Mouse (Mus musculus) stomach, postnatal 0 days (tissue): Measurements from ENCODE around the gene Cbarp. TPM values are rescaled to one million over a fixed set of nuclear protein-coding genes. Genes with fewer than 3 reads are reported as not detected.

Source experiments
- ATAC-seq: fragments of 200-750 bp; cut with Nextera tagmentation; 2 replicates; pipeline ENCODE4 v1.8.0; 2017; ENCODE audit not compliant: low FRiP score, low TSS enrichment
- DNase-seq: peaks from one replicate; pipeline ENCODE4 v3.0.0-alpha.2; 2016; ENCODE audit warnings: low spot score
- H3K27ac ChIP-seq: fragments of 300-500 bp; sonication (generic); replicated peaks from 2 replicates; pipeline ENCODE4 v1.5.1; 2014; ENCODE audit warnings: mild to moderate bottlenecking, control low read depth
- H3K27me3 ChIP-seq: fragments of 300-500 bp; sonication (generic); 2 replicates; pipeline ENCODE4 v1.6.1; 2014; ENCODE audit warnings: low read length; ENCODE audit not compliant: control insufficient read depth, insufficient read depth
- H3K36me3 ChIP-seq: fragments of 300-500 bp; sonication (generic); 2 replicates; pipeline ENCODE4 v1.6.1; 2014; ENCODE audit warnings: low read length, mixed read lengths; ENCODE audit not compliant: control insufficient read depth, insufficient read depth
- H3K4me1 ChIP-seq: fragments of 300-500 bp; sonication (generic); replicated peaks from 2 replicates; pipeline ENCODE4 v1.6.1; 2014; ENCODE audit warnings: antibody characterized with exemption; ENCODE audit not compliant: control insufficient read depth, insufficient read depth
- H3K4me2 ChIP-seq: fragments of 300-500 bp; sonication (generic); replicated peaks from 2 replicates; pipeline ENCODE4 v1.6.1; 2014; ENCODE audit warnings: low read depth, mild to moderate bottlenecking, control low read depth, moderate library complexity
- H3K4me3 ChIP-seq: fragments of 300-500 bp; sonication (generic); 2 replicates; pipeline ENCODE4 v1.5.1; 2014; ENCODE audit warnings: low read depth, low read length, control low read depth
- H3K9ac ChIP-seq: fragments of 300-500 bp; sonication (generic); 2 replicates; pipeline ENCODE4 v1.6.1; 2014; ENCODE audit warnings: mild to moderate bottlenecking, low read length, control low read depth, mixed read lengths
- H3K9me3 ChIP-seq: fragments of 300-500 bp; sonication (generic); 2 replicates; pipeline ENCODE4 v1.6.1; 2016; ENCODE audit warnings: low read length; ENCODE audit not compliant: control insufficient read depth
- CTCF ChIP-seq: IDR thresholded peaks from 2 replicates; pipeline ENCODE4 v1.5.1; 2016; ENCODE audit warnings: antibody characterized with exemption, low read depth, mild to moderate bottlenecking, moderate library complexity
- EP300 ChIP-seq: optimal IDR thresholded peaks from 2 replicates; pipeline ENCODE3; 2016; ENCODE audit warnings: antibody characterized with exemption
- WGBS: fragments of 180-500 bp; shearing (Covaris S2); extraction: QIAGEN DNeasy Blood & Tissue Kit; methylation state at CpG from one replicate; pipeline ENCODE4 v1.1.7; 2014; 5-methylcytosine and 5-hydroxymethylcytosine counted together
- polyA plus RNA-seq: library from polyadenylated mRNA; unstranded; fragments of >200 nt; fragmentation: Nextera tagmentation; extraction: Ambion mirVana; gene quantifications from 2 replicates; pipeline ENCODE4 v1.2.1, GENCODE M21; 2015

The Cbarp gene
- polyA plus RNA-seq, 1 experiment from 2014 or later, result 4.2 TPM

DNA sequence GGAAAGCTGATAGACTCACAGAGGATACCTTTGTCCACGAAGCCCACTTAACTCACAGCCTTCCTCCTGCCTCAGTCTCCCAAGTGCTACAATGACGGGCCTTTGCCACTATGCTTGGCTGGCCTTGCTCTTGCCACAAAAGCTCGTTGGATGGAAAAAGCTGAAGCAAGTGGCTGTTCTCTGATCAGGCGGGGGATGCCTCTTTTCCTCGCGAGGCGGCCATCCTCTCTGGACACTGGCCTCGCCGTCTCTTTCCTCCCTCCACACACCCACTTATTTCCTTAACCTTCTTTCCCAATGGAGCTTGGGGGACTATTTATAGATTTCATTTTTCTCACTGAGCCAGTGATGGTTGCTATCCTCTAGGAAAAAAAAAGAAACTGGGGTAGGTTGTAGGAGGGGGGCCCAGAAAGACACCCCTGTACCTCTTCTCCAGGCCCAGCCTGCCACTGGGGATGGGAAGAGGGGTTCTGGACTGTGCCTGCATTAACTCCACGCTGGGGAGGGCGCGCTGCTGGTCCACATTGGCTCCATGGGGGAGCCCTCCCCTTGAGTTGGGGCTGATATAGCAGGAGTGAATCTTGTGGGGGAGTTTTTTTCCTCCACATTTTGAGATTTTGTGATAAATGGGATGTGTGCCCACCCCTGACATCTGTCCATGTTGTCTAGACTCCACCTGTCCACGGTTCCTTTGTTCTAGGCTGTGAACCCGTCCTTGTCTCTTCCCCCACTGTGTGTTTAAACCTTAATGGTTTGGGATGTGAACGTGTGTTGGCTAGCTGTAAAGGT is 16.7 kb upstream of the Cbarp start:
- Histone ChIP-seq H3K9me3 (no peaks in the 10 kb centered on the region), H3K27ac (peak overlapping the region; percentile 76), H3K27me3 (no peaks in the 10 kb centered on the region), H3K36me3 (peaks cover 36% of the 10 kb centered on the region), H3K9ac (no peak overlapping the region), H3K4me3 (no peak overlapping the region), H3K4me1 (peaks cover 26% of the 10 kb centered on the region), H3K4me2 (no peak overlapping the region)
- DNase-seq (no peak), ATAC-seq (no peak)
- WGBS, result 61% methylated on average over 15 of the region's 15 CpGs
- no peak for TF ChIP-seq CTCF

DNA sequence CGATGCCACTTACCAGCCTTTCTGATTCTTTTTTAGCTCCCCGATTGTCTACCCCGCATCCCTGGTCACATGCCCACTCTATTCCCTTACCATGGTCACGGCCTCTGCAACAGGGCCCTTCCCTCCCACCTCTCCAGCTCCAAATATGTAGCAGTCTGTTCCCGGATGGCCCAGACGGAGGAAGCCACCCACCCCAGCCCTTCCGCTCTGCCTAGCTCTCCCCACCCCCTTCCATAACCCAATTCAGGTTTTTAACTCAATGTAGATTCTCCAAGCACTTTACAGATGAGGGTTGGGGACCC is 16.1 kb upstream of the Cbarp start:
- DNase-seq (no peak), ATAC-seq (no peak)
- 50% methylated on average over 7 of the region's 7 CpGs for WGBS
- no peak for TF ChIP-seq EP300
- TF ChIP-seq CTCF, result no peak
- H3K9ac ChIP-seq, result no peak overlapping the region
- H3K36me3 ChIP-seq, result peaks cover 36% of the 10 kb centered on the region
- peak overlapping the region; percentile 76 for H3K27ac ChIP-seq
- H3K27me3 ChIP-seq, result no peaks in the 10 kb centered on the region
- H3K9me3 ChIP-seq, result no peaks in the 10 kb centered on the region
- peaks cover 29% of the 10 kb centered on the region for H3K4me1 ChIP-seq
- H3K4me3 ChIP-seq, result no peak overlapping the region
- H3K4me2 ChIP-seq, result no peak overlapping the region

DNA sequence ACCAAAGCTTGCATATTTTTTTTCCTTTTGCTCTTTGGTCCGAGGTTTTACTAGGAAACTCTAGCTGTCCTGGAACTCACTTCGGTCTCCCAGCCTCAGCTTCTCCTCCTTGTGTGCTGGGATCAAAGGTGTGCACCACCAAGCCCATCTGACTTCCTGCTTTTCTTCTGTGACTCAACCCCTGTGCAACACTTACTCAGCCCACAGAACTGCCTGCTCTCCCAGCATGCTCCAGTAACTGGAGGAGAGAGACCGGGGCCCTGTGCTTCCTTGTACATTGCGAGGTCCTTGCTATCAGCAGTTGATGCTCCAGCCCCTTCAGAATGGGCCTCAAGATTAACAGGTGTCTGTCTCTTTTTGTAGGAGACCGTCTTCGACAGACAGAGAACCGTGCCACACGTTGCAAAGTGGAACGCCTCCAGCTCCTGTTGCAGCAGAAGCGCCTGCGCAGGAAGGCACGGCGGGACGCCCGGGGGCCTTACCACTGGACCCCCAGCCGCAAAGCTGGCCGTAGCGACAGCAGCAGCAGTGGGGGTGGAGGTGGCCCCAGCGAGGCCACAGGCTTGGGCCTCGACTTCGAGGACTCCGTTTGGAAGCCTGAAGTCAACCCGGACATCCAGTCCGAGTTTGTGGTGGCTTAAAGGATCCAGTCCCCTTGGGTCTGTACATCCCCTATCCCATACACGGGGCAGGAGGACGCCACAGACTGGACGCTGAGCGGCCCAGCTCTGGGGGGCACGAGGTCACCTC is 15.5 kb upstream of the Cbarp start:
- DNase-seq, result no peak
- H3K4me2 ChIP-seq, result no peak overlapping the region
- no peak overlapping the region for H3K4me3 ChIP-seq
- no peaks in the 10 kb centered on the region for H3K27me3 ChIP-seq
- peak overlapping the region; percentile 76 for H3K27ac ChIP-seq
- no peak overlapping the region for H3K9ac ChIP-seq
- no peaks in the 10 kb centered on the region for H3K9me3 ChIP-seq
- H3K4me1 ChIP-seq, result peaks cover 30% of the 10 kb centered on the region
- TF ChIP-seq CTCF (no peak), EP300 (no peak)
- WGBS, result 75% methylated on average over 28 of the region's 29 CpGs
- peaks cover 36% of the 10 kb centered on the region for H3K36me3 ChIP-seq
- no peak for ATAC-seq

DNA sequence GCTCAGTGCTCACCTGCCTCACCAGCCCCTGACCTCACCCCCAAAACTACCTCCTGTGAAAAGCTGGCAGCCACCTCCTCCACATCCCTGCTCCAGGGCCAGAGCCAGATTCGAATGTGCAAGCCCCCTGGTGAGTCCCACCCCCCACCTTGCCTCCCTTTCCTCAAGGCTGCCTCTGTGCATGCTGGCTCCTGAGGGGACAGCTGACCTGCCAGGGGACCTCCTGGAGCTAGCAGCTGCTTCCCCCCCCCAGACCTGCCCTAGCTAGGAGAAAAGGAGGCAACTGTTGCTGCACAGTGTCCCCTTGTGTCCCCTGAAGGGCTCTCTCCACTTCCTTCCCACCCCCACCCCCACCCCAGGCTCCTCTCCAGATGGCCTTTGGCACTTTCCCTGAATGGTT is 14.6 kb upstream of the Cbarp start:
- H3K27me3 ChIP-seq, result no peaks in the 10 kb centered on the region
- H3K27ac ChIP-seq, result peak overlapping the region; percentile 58
- peaks cover 36% of the 10 kb centered on the region for H3K36me3 ChIP-seq
- DNase-seq (no peak), ATAC-seq (no peak)
- no peaks in the 10 kb centered on the region for H3K9me3 ChIP-seq
- TF ChIP-seq EP300 (no peak), CTCF (no peak)
- H3K4me3 ChIP-seq, result no peak overlapping the region
- no peak overlapping the region for H3K9ac ChIP-seq
- WGBS, result 77% methylated on average over 1 of the region's 1 CpGs
- H3K4me2 ChIP-seq, result no peak overlapping the region
- peaks cover 29% of the 10 kb centered on the region for H3K4me1 ChIP-seq

DNA sequence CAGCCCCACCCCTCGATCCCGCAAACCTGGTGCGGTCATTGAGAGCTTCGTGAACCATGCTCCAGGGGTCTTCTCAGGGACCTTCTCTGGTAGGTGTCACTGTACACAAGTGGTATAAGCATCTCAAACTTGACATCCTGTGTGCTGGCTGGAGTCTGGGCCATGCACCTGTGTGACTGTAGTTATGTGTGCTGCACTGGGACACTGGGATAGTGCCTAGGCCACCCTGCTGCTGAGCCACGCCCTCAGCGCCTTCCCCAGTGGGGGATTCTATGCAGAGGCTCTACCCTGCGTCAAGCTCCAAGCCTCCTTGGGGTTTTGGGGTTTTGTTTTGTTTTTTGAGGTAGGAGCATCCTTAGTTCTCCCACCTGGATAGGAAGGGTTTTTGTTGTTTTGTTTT is 13.7 kb upstream of the Cbarp start:
- no peak for TF ChIP-seq CTCF
- TF ChIP-seq EP300, result no peak
- Histone ChIP-seq H3K9ac (no peak overlapping the region), H3K27me3 (no peaks in the 10 kb centered on the region), H3K4me2 (no peak overlapping the region), H3K36me3 (peaks cover 36% of the 10 kb centered on the region), H3K4me3 (no peak overlapping the region), H3K27ac (peak overlapping the region; percentile 35; the same call in 1 of the 2 replicates), H3K4me1 (peaks cover 27% of the 10 kb centered on the region), H3K9me3 (no peaks in the 10 kb centered on the region)
- 85% methylated on average over 7 of the region's 7 CpGs for WGBS
- DNase-seq, result no peak
- ATAC-seq, result no peak

DNA sequence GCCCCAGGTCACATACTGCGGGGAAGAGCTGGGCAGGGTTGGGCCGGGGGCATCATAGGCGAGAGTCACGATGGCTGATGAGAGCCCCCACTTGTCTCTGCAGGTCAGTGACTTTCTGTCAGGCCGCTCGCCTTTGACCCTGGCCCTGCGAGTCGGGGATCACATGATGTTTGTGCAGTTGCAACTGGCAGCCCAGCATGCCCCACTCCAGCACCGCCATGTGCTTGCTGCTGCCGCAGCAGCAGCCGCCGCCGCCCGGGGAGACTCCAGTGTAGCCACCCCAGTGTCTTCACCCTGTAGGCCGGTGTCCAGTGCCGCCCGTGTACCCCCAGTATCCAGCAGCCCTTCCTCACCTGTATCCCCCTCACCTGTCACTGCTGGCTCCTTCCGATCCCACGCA is 13.1 kb upstream of the Cbarp start:
- H3K27me3 ChIP-seq, result no peaks in the 10 kb centered on the region
- 68% methylated on average over 19 of the region's 19 CpGs for WGBS

More for the DNA sequence above, 13.1 kb upstream of the Cbarp start:
- H3K36me3 ChIP-seq, result peaks cover 36% of the 10 kb centered on the region
- peak overlapping the region; percentile 93; the same call in 1 of the 2 replicates for H3K9ac ChIP-seq
- peak overlapping the region; percentile 92 for H3K4me2 ChIP-seq
- TF ChIP-seq EP300 (no peak), CTCF (no peak)
- peak overlapping the region; percentile 99 for H3K27ac ChIP-seq
- no peak overlapping the region for H3K4me3 ChIP-seq
- H3K4me1 ChIP-seq, result peaks cover 22% of the 10 kb centered on the region
- DNase-seq (no peak), ATAC-seq (no peak)
- no peaks in the 10 kb centered on the region for H3K9me3 ChIP-seq
